Mouse (Mus musculus): ENCODE data around the gene Sulf2.

Sulf2 gene

DNA sequence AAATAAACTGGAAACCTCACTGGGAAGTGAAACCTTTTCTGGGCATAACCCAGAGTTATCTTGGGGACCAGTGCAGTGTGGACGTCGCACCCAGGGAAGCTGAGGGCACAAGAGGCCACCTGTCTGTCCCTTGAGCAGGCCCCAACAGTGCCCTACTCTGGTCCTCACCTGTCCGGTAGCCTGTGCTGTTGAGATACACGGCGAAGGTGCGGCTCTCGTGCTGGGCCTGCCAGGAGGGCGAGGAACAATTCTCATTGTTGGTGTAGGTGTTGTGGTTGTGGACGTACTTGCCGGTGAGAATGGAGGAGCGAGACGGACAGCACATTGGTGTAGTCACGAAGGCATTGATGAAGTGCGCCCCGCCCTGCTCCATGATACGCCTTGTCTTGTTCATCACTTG lies 38.8 kb downstream of the Sulf2 start:
- in situ Hi-C loops (cut with MboI, MseI), result no loop called here

DNA sequence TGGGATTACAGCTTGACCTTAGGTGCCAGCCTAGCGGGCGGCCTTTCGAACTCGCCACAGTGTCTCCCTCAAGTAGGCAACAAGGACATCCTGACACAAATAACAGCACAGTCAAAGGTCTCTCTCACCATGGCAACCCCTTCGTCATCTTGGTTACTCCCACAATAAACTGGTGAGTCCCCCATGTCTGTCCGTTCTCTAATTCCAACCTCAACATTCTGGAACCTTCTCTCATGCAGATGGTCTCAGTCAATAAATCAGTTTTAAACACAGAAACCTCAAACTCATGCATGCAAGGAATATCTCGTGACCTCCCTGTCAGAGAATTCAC lies 39.2 kb downstream of the Sulf2 start:
- in situ Hi-C loops (cut with MboI, MseI), result no loop called here

DNA sequence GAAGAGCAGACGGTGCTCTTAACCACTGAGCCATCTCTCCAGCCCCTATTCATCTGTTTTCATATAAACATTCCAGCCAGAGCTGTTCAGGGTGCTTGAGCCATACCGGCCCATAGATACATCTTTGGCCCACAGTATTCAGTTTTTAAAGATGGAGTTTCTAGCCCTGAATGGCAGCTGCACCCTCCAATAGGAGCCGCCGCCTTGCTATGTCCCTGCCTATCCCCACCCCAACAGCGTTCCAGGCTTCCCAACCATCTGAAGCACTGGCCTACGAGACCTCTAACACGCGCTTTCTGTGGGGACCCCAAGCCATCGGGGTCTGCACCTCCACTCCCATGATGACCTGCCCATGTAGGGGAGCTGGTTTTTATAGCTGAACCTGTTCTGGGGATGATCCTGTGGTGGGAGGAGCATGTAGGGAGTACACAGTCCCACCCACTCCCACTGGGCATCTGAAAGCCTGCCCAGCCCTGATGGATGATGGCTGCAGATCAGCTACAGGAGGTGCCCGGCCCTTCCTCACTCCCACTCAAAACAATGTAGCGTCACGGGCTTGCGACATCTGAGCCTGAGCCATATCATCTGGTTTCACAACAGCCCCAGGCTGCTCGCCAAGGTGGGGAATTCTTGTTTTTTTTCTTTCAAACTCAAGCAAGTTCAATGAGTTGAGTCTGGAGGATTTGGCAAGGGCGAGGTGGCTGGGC lies 39.7 kb downstream of the Sulf2 start:
- in situ Hi-C loops (cut with MboI, MseI), result no loop called here

DNA sequence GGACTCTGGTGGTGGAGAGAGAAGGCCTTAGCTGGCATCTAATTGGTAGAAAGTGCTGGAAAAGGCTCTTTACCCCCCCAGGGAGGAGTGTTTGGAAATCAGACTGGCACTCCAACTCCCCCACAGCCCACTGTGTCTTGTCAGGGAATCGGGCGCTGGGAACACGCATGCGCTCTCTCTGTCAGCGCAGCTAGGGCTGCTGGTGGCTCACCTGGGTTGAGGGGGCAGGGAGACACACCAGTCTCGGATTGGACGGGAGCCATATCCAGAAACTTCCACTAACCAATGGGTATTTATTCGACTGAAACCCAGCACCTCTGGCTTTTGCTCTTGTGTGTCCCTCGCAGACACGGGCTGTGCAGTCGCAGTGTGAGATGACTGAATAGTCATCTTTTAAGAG lies 42.5 kb downstream of the Sulf2 start:
- in situ Hi-C loops (cut with MboI, MseI), result no loop called here

DNA sequence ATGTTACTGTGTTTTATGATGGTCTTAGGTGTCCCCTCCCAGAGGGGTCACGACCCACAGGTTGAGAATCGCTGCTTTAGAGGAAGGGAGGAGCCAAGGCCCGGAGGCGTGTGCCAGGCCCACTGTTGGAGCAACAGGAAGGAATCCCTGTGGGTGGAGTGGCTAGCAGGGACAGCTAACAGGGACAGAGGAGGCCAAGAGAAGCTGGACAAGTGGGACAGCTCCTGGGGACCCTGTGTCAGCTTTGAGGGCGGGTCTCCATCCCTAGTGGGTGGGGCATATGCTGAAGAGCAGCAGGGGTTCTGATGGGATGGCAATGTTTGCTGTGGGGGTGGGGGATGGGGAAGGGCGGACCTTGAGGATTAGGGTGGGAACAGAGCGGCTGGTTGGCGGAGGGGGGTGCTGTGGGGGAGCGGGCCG lies 43.6 kb downstream of the Sulf2 start:
- in situ Hi-C loops (cut with MboI, MseI), result no loop called here

DNA sequence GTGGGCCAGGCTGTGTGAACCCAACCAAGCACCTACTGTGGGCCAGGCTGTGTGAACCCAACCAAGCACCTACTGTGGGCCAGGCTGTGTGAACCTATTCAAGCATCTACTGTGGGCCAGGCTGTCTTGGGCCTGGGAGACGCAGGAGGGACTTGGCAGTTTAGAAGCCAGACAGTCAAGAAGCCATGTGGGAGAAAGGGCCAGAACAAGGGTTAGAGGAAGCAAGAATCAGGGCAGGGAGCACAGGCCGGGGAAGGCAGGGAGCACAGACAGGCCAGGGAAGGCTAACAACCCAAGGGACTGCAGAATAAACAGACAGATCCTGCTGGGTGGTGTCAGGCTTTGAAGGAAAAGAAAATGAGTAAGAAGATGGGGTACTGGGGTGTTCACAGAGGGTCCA lies 44.2 kb downstream of the Sulf2 start:
- in situ Hi-C loops (cut with MboI, MseI), result no loop called here

DNA sequence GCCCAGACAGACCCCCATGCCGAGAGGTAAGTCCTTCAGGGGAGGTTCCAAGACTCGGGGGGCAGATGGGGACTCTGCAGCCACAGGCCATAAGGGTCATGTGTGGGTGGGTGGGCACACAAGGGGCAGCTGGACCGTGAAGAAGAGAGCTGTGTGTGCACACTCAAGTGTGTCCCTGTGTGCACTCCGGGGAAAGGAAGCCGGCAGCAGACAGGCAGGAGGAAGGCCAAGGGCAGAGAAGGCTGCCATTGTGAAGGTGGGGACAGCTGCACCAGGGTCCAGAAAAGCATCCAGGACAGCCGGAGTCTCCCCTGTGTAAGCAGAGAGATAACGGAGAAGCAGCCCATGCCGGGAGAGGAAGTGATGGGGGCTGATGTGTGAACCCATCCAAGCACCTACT lies 44.7 kb downstream of the Sulf2 start:
- in situ Hi-C loops (cut with MboI, MseI), result no loop called here

DNA sequence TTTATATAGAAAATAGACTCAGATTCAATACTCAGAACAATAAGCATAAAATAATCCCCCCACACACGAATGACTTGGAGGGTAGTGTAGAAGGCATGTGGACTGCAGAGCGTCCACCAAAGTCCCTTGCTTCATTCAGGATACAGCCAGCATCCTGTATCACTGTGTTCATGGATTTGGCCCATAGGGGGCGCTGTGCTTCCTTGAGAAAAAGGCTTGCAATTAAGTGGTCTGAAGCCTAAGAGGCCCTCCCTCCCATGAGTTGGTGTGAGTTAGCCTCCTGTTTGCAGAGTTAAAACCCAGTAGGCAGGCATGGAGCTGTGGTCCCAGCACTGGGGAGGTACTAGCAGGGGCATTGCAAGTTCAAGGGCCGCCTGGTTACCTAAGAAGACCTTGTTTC lies 47.1 kb downstream of the Sulf2 start:
- in situ Hi-C loops (cut with MboI, MseI), result no loop called here

DNA sequence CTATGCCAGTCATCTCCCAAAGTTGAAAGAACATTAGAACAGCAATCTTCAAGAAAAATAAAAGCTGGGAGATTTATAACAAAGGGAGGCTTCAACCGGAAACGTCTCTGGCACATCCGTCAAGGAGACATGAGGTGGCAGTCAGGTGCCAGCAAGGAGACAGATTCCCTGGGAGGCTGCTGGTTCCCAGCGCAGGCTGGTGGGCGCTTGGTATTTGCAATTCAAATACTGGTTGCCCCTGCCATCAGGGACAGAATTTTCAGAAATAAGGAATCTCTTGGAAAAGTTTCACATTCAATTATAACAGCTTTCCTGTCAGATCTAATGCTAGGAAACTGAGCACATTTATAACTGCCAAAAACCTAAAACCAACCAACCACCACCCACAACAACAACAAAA lies 47.6 kb downstream of the Sulf2 start:
- in situ Hi-C loops (cut with MboI, MseI), result no loop called here

DNA sequence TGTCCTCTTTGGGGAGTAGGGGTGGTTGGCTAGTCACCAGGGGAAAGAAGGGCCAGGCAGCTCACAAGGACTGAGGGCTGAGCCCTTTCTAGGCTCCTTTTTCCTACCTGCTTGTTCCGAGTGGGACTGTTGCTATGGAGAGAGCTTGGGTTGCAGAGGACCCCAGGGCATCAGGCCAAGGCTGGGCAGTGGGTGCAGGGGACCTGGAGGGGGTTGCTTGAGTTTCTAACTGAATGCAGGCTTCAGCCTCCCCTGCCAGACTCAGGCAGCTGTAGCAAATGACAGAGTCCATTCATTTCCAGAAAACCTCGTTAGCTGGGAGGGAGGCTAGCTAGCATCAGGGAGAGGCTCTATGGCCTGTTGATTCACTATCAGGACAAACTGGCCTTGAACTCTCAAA lies 48.8 kb downstream of the Sulf2 start:
- in situ Hi-C loops (cut with MboI, MseI), result no loop called here

DNA sequence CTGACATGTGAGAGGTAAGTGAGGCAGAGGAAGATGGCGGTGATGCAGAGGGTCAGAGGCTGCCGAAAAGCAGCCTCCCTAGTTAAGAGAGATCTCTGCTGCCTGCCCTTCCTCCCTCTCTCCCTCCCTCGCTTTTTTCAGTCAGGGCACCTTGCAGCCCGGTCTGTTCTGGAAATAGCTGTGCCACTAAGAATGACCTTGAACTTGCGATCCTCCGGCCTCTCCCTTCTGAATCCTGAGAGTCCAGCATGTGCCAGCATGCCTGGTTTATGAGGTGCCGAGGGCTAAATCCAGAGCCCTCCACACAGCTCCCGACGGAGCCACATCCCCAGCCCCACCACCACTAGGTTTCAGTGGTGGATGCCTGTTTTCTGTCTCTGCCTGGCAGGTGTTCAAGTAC lies 49.6 kb downstream of the Sulf2 start:
- in situ Hi-C loops (cut with MboI, MseI), result no loop called here

DNA sequence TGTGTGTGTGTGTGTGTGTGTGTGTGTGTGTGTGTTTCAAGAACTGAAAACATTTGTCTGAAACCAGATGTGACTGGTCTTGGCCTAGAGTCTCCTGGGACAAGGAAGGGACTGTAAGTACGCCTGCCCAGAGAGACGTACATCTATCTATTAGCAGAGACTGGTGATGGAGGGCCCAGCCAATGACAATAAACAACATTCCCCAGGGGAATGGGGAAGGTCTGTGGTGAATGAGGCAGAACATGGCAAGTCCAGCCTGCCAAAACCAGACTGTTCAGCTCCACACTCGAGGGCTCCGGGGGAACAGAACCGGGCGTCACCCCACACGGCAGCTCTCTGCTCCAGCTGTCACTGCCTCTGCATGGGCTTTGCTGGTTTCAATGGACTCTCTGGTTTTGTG lies 52.6 kb downstream of the Sulf2 start:
- in situ Hi-C loops (cut with MboI, MseI), result no loop called here

DNA sequence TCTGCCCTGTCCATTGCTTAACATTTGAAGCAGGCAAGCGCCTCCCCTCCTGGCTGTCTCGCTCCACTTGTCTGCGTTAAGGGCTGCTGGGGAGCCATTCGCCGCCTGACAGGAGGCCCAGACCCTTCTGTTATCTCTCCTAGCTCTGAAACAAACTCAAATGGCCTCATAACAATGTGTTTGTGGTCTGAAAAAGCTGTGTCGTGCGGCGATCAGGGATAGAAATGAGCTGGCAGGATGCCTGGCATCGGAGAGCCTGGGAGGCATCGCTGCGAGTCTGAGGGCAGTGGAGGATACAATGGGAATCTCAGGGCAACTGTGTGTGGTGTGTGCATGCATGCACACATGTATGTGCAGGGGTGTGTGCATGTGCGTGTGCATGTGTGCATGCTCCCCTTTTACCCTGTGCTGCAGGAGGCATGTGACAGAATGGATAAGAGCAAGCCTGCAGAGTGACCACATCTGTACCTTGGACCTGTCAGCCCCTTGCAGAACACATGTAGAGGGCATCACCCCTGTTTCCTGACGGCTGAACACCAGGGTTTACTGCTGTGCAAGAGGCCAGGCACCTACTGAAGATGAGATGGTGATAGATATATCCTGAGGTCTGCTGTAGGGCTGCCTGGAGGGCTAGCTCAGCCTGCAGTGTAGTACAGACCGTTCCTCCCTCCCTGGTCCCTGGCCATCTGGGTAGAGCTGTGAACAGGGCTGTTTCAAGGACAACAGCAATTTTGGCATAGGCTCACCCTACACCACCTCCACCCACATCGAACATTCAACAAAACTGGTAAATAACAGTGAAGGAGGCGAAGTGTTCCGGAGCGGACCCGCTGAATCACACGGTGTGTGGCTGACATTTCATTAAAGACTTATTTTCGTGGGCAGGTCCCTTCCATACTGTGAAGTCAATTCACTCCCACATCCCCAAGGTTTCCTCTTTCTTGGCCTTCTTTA lies 54.9 kb downstream of the Sulf2 start:
- in situ Hi-C loops (cut with MboI, MseI), result no loop called here

DNA sequence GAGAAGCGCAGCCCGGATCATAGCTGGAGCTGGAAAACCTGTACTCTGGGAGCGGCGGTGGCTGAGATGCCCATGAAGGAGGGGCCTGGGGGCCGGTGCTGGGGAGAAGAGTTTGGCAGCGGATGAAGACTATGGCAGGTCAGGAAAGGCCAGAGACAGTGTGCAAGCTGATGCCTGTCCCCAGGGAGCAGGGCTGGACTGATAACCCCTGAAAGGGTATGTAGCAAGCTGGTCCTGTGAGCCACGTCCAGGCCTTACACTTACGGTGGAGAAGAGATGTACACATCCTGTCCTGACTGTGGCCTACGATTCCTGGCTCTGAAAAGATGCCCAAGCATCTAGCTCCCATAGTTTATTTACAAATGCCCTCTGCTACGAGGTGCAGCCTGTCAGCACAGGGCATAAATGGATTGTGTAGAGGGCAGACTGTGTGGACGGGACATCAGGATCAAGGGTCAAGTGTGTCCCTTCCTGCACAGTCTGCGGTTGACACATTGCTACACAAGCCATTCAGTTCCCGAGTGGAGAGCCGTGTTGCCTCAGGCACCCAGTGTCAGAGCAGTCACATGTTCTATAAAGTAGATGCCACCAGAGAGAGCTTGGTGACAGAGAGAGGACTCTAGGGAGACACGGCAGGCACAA lies 57.0 kb downstream of the Sulf2 start:
- in situ Hi-C loops (cut with MboI, MseI), result loop anchor here (5.0 kb wide), 1 partner anchor 464 kb away; no protein-coding TSS in a partner anchor

DNA sequence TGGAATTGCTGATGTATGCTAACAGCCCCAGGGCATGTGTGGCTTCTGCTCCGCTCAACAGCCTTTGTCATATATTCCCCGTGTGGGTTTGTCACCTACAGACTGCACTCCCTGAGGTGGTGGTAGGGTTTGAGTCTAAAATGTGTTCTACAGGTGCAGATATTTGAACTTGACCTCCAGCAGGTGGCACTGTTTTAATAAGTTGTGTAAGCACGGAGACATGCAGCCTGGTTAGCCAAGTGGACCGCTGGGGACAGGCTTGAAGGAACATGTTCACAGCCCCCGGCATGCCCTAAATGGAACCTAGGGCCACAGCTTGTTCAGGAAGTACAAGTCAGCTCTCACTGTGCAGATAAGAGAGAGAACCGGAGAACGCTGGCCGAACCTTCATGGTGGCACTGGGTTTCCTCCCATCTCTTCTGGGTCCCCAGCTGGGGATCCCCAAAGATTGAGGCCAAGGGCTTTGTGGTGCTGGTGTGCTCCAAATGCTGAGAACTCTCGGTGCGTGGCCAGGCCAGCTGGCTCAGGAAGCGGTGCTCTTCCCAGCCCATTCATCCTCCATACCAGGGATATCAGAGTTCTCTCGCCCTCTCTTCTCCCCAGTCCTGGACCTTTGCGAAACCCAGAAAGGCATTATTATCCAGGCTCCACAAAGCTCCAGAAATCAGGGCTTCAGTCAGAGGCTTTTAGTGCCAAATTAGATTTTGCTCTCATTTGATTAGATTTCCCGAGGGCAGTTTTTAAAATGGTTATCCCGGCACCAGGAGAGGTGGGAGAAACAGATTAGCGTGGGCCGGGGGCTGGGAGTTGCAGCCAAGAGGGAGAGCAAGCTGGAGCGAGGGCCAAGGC lies 57.8 kb downstream of the Sulf2 start:
- in situ Hi-C loops (cut with MboI, MseI), result loop anchor here (5.0 kb wide), 1 partner anchor 465 kb away; no protein-coding TSS in a partner anchor

DNA sequence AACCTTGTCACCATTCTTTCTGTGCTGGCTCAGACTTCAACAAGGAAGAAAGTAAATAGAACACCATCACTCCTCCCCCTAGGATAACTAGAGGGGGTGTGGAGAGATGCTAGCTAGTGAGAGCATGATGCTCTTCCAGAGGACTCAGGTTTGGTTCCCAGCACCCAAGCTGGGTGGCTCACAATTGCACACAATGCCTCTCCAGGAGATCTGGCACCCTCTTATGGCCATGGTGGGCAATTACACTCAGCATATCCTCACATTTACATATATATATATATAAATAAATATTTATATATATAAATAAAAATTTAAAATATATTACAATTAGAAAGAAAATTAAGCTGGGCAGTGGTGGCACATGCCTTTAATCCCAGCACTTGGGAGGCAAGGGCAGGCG lies 58.6 kb downstream of the Sulf2 start:
- in situ Hi-C loops (cut with MboI, MseI), result loop anchor here (5.0 kb wide), 1 partner anchor 465 kb away; no protein-coding TSS in a partner anchor

DNA sequence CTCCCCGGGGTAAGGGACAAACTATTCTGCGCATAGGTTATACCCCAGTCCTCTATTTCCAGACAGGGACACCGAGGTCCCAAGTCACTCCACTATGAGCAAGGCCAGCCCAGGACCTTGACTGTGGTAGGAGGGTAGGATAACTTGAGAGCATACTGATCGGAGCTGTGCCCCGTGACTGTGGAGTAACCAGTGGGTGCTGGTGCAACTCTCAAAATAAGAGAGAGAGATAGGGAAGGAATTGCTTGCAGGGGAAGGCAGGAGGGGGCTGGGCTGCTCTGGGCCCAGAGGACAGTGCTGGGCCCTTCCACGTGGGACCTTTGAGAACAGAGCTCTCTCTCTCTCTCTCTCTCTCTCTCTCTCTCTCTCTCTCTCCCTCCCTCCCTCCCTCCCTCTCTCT lies 59.2 kb downstream of the Sulf2 start:
- in situ Hi-C loops (cut with MboI, MseI), result loop anchor here (5.0 kb wide), 1 partner anchor 466 kb away; no protein-coding TSS in a partner anchor

DNA sequence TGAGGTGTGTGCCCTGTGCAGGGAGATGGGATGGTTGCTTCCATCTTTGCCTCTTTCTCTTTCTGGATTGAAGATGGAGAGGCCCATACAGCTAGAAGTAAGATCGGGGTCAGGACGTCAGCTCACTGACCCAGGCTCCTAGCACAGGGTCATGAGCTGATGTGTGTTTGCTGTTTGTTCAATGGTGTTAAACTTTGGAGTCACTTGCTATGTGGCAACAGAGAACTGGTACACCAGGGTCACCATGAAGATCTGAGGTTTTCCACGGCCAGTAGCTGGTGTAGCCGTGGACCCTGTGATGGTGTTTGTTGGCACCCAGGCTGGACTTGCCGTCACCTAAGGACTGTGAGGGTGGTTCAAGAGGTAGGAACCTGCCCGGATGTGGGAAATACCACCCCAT lies 63.1 kb downstream of the Sulf2 start:
- in situ Hi-C loops (cut with MboI, MseI), result no loop called here

DNA sequence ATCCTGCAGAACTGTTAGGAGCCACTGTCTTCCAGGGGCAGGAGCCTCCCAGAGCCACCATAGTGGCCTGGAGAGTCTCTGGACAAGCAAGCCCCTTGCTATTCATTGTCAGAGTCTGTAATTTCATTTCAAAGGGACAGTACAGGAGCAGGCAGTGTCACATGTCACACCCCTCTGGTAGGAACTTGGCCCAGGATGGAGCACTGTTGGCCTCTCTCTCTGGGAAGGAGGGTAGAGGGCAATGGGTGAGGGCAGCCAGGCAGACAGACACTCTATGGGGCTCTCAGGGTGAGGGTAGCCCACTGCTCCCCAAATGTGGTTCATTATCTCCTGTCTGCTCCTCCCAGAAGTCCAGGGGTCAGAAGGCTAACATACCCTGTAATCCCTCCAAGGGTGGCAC lies 63.9 kb downstream of the Sulf2 start:
- in situ Hi-C loops (cut with MboI, MseI), result no loop called here

DNA sequence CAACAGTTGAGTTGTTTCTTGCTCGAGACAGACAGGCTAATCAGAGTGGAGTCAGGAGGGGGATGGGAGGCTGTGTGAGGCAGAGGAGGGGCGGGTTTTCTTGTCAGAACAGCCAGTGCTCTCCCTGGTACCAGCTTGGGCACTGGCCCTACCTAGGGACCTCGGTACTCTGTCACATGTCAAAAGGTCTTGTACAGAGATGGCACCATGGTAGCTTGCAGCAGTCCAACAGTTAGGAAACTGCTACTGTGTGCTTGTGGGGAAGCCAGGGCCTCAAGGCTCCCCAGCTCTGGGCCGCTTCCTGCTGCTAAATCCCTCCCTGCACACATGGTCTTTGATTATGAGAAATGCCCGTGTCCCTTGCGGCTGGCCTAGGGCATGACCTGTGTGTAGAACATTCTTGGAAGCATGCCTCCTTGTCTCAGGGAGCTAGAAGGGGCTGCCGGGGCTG lies 65.3 kb downstream of the Sulf2 start:
- in situ Hi-C loops (cut with MboI, MseI), result no loop called here

DNA sequence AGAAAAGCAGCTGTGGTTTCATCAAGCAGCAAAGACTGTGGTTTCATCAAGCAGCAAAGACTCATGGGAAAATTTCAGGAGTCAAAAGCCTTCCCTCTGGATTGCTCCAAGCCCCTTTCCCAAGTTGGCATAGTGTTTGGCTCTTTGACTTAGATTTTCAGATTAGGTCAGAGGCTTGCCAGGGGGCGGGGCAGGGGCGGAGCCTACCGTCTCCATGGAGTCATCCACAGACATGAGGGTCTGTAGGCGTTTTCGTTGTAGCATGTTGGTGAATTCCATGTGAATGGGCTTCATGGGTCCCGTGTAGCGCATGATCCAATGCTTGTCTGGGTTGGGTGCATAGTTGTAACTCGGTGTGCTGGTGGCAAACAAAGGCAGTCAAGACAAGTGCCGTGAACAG lies 66.5 kb downstream of the Sulf2 start:
- in situ Hi-C loops (cut with MboI, MseI), result no loop called here

All from T-helper 2 cell (primary cell).